Mouse (Mus musculus): ENCODE data around the gene Cldnd2.

Cldnd2 gene

GRCm38 (mm10) chr7:43490182-43490584 is 49.6 kb downstream of the Cldnd2 start:
- no peak for DNase-seq (ENCODE audit: low read depth in 2 of 2, low spot score in 2 of 2)

GRCm38 (mm10) chr7:43490861-43491260 is 50.3 kb downstream of the Cldnd2 start:
- DNase-seq (ENCODE audit: low read depth in 2 of 2, low spot score in 2 of 2) = no peak
